Mouse (Mus musculus): Measurements from ENCODE around the gene Oaf. TPM values are rescaled to one million over a fixed set of nuclear protein-coding genes. Genes with fewer than 3 reads are reported as not detected.
A peak's percentile ranks its signal among the peaks of the same experiment; 100 is the strongest.

Gene Oaf
- polyA plus RNA-seq, 1 experiment from 2014 or later: 3.2 TPM

DNA sequence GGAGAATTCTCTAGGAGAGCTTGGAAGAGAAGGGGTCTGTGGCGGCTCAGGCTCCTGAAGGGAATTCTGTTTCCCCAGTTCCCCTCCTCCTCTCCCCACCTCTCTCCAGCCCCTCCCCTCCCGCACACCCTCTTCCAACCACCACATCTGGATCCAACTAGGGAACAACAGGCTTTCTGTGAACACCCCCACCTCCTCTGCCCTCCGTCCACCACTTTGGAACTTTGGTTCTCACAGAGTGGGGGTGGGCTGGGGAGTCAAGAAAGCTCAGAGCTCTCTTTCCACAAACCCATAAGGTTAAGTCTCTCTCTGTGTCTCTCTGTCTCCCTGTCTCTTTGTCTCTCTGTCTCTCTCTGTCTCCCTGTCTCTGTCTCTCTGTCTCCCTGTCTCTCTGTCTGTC lies 13.1 kb upstream of the Oaf start:
- Histone ChIP-seq H3K27ac (ENCODE audit: low read length) (no peak overlapping the region), H3K9me3 (replicated peaks; ENCODE audit: control insufficient read depth, low read length, poor library complexity, severe bottlenecking) (no peaks in the 10 kb centered on the region)
- 57% methylated on average over 3 of the region's 3 CpGs for WGBS

GRCm38 (mm10) chr9:43251786-43252185 lies 12.1 kb upstream of the Oaf start:
- H3K9me3 ChIP-seq (replicated peaks; ENCODE audit: control insufficient read depth, low read length, poor library complexity, severe bottlenecking): no peaks in the 10 kb centered on the region
- H3K4me1 ChIP-seq (ENCODE audit: control insufficient read depth, insufficient read depth, low read length): no peaks in the 10 kb centered on the region
- H3K4me2 ChIP-seq (ENCODE audit: low read length): no peak overlapping the region
- H3K27me3 ChIP-seq (ENCODE audit: control insufficient read depth, insufficient read depth, low read depth, low read length): no peaks in the 10 kb centered on the region
- ATAC-seq: no peak
- 99% methylated on average over 2 of the region's 2 CpGs for WGBS
- no peak overlapping the region for H3K9ac ChIP-seq (ENCODE audit: low read depth, low read length)
- H3K4me3 ChIP-seq (ENCODE audit: low read depth, low read length): no peak overlapping the region
- no peaks in the 10 kb centered on the region for H3K36me3 ChIP-seq (ENCODE audit: control insufficient read depth, insufficient read depth, low read length)
- H3K27ac ChIP-seq (ENCODE audit: low read length): no peak overlapping the region

More for the DNA sequence above, 13.1 kb upstream of the Oaf start:
- no peaks in the 10 kb centered on the region for H3K27me3 ChIP-seq (ENCODE audit: control insufficient read depth, insufficient read depth, low read depth, low read length)
- no peaks in the 10 kb centered on the region for H3K36me3 ChIP-seq (ENCODE audit: control insufficient read depth, insufficient read depth, low read length)
- no peak overlapping the region for H3K9ac ChIP-seq (ENCODE audit: low read depth, low read length)
- H3K4me2 ChIP-seq (ENCODE audit: low read length): no peak overlapping the region
- no peaks in the 10 kb centered on the region for H3K4me1 ChIP-seq (ENCODE audit: control insufficient read depth, insufficient read depth, low read length)
- no peak for ATAC-seq
- no peak overlapping the region for H3K4me3 ChIP-seq (ENCODE audit: low read depth, low read length)

- Histone ChIP-seq H3K4me3 (ENCODE audit: low read depth, low read length) (no peak overlapping the region), H3K27me3 (ENCODE audit: control insufficient read depth, insufficient read depth, low read depth, low read length) (no peaks in the 10 kb centered on the region), H3K4me1 (ENCODE audit: control insufficient read depth, insufficient read depth, low read length) (no peaks in the 10 kb centered on the region), H3K36me3 (ENCODE audit: control insufficient read depth, insufficient read depth, low read length) (no peaks in the 10 kb centered on the region), H3K9ac (ENCODE audit: low read depth, low read length) (no peak overlapping the region), H3K4me2 (ENCODE audit: low read length) (no peak overlapping the region), H3K9me3 (replicated peaks; ENCODE audit: control insufficient read depth, low read length, poor library complexity, severe bottlenecking) (no peaks in the 10 kb centered on the region), H3K27ac (ENCODE audit: low read length) (no peak overlapping the region)
- WGBS: 56% methylated on average over 10 of the region's 10 CpGs
- no peak for ATAC-seq
Measured at GRCm38 (mm10) chr9:43246738-43247180, 7.0 kb upstream of the Oaf start.

- no peak for ATAC-seq
- Histone ChIP-seq H3K4me3 (ENCODE audit: low read depth, low read length) (no peak overlapping the region), H3K9me3 (replicated peaks; ENCODE audit: control insufficient read depth, low read length, poor library complexity, severe bottlenecking) (no peaks in the 10 kb centered on the region), H3K9ac (ENCODE audit: low read depth, low read length) (no peak overlapping the region), H3K36me3 (ENCODE audit: control insufficient read depth, insufficient read depth, low read length) (no peaks in the 10 kb centered on the region), H3K4me2 (ENCODE audit: low read length) (no peak overlapping the region), H3K27me3 (ENCODE audit: control insufficient read depth, insufficient read depth, low read depth, low read length) (no peaks in the 10 kb centered on the region), H3K27ac (ENCODE audit: low read length) (no peak overlapping the region), H3K4me1 (ENCODE audit: control insufficient read depth, insufficient read depth, low read length) (no peaks in the 10 kb centered on the region)
- WGBS: 89% methylated on average over 7 of the region's 7 CpGs
Measured at GRCm38 (mm10) chr9:43245801-43246570, 6.3 kb upstream of the Oaf start.

DNA sequence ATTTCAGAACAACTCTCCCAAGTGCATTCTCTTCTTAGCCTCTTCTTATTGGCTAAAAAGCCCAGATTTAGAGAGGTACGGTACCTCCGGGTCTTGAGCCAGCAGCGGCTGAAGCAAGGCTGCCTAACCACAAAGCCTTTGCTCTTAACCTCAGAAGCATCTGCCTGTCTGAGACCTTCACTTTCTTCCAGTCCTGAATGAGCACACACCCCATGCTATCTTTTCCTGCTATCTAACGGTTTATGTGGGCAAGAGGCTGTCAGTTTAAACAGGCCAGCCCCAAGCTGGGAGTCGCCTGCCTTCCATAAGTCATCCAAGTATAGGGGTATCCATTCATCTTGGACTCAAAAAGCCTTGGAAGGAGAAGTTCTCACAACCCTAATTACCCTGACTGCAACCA lies 2.7 kb upstream of the Oaf start:
- no peak for ATAC-seq
- Histone ChIP-seq H3K9ac (ENCODE audit: low read depth, low read length) (no peak overlapping the region), H3K27me3 (ENCODE audit: control insufficient read depth, insufficient read depth, low read depth, low read length) (peaks cover 27% of the 10 kb centered on the region), H3K4me1 (ENCODE audit: control insufficient read depth, insufficient read depth, low read length) (peaks cover 8% of the 10 kb centered on the region; the same call in 1 of the 2 replicates), H3K4me2 (ENCODE audit: low read length) (no peak overlapping the region), H3K27ac (ENCODE audit: low read length) (no peak overlapping the region), H3K36me3 (ENCODE audit: control insufficient read depth, insufficient read depth, low read length) (no peaks in the 10 kb centered on the region), H3K4me3 (ENCODE audit: low read depth, low read length) (no peak overlapping the region), H3K9me3 (replicated peaks; ENCODE audit: control insufficient read depth, low read length, poor library complexity, severe bottlenecking) (no peaks in the 10 kb centered on the region)
- 84% methylated on average over 5 of the region's 5 CpGs for WGBS

DNA sequence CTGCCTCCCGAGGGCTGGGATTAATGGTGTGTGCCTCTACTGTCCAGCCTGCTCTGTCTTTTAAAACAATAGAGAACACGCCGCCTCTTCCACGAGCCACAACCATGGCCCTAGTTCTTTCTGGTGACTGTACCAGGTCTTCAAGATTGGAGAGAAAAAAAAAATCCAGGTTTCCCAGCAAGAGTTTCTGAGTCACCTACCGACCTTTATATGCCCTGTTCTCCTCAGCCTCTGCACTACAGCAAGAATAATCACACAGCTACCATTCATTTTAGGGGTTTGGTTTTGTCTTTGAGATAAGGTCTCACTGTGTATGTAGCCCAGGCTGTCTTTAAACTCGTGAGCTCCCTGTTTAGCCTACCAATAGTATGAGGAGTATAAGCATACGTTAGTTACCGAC lies 2.3 kb upstream of the Oaf start:
- Histone ChIP-seq H3K4me1 (ENCODE audit: control insufficient read depth, insufficient read depth, low read length) (peaks cover 8% of the 10 kb centered on the region; the same call in 1 of the 2 replicates), H3K9ac (ENCODE audit: low read depth, low read length) (no peak overlapping the region), H3K9me3 (replicated peaks; ENCODE audit: control insufficient read depth, low read length, poor library complexity, severe bottlenecking) (no peaks in the 10 kb centered on the region), H3K27ac (ENCODE audit: low read length) (no peak overlapping the region), H3K27me3 (ENCODE audit: control insufficient read depth, insufficient read depth, low read depth, low read length) (peaks cover 32% of the 10 kb centered on the region), H3K4me3 (ENCODE audit: low read depth, low read length) (no peak overlapping the region), H3K36me3 (ENCODE audit: control insufficient read depth, insufficient read depth, low read length) (no peaks in the 10 kb centered on the region), H3K4me2 (ENCODE audit: low read length) (no peak overlapping the region)
- 92% methylated on average over 8 of the region's 8 CpGs for WGBS
- ATAC-seq: no peak

- Histone ChIP-seq H3K4me2 (ENCODE audit: low read length) (no peak overlapping the region), H3K36me3 (ENCODE audit: control insufficient read depth, insufficient read depth, low read length) (no peaks in the 10 kb centered on the region), H3K9ac (ENCODE audit: low read depth, low read length) (no peak overlapping the region), H3K9me3 (replicated peaks; ENCODE audit: control insufficient read depth, low read length, poor library complexity, severe bottlenecking) (no peaks in the 10 kb centered on the region), H3K4me1 (ENCODE audit: control insufficient read depth, insufficient read depth, low read length) (peaks cover 8% of the 10 kb centered on the region; the same call in 1 of the 2 replicates), H3K27ac (ENCODE audit: low read length) (no peak overlapping the region), H3K27me3 (ENCODE audit: control insufficient read depth, insufficient read depth, low read depth, low read length) (peaks cover 32% of the 10 kb centered on the region), H3K4me3 (ENCODE audit: low read depth, low read length) (no peak overlapping the region)
- ATAC-seq: no peak
- 70% methylated on average over 4 of the region's 4 CpGs for WGBS
Measured at GRCm38 (mm10) chr9:43241291-43241690, 1.6 kb upstream of the Oaf start.

GRCm38 (mm10) chr9:43240594-43240900 lies 836 bp upstream of the Oaf start:
- ATAC-seq: no peak
- Histone ChIP-seq H3K27ac (ENCODE audit: low read length) (no peak overlapping the region), H3K4me3 (ENCODE audit: low read depth, low read length) (no peak overlapping the region)

DNA sequence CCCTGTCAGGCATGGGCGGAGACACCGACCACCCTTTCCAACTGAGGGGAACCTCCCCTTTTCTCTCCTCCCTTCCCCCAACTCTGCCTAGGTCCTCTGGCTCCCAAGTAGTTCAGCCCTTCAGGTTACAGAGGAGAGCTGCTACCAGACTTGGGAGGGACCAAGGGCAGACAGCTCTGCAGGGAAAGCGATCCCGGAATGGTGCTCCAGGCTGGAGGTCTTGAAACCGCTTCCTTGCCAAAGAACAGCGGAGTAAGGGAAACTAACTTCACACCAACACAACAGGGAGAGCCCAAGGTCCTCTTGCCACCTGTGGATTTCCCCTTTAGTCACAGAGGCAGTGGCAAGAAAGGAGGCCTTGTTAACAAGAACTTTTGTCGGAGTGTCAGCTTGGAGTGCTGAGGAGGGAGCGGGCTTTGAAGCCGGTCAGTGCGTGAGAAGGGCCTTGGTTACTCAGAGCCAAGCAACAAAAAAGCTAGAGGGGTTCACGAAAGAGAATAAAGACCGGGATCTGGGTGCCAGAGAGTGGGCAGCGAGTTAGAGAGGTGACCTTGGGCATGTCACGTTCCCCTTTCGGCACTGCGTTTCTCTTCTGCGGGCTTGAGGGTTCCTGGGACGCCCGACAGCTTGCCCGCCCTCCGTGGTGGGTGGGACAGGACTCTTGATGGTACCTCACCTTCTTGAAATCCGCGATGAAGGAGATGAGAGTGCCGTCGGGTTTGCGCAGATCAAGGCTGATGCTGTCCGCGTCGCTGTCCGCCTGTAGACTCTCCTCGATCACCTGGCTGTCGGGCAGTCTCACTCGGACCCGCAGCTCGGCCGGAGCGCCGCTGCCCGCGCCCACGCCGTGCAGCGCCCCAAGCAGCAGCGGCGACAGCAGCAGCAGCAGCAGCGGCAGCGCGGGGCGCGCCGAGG lies 823 bp downstream of the Oaf start:
- 3% methylated on average over 50 of the region's 51 CpGs for WGBS
- H3K27ac ChIP-seq (ENCODE audit: low read length): no peak overlapping the region
- ATAC-seq: 0 out of 2 replicates have a peak, but pooled peaks have one; percentile 25

More at GRCm38 (mm10) chr9:43240594-43240900, 836 bp upstream of the Oaf start:
- Histone ChIP-seq H3K4me2 (ENCODE audit: low read length) (0 out of 2 replicates have a peak overlapping the region, but pooled peaks have one; percentile 77), H3K9ac (ENCODE audit: low read depth, low read length) (no peak overlapping the region), H3K36me3 (ENCODE audit: control insufficient read depth, insufficient read depth, low read length) (no peaks in the 10 kb centered on the region), H3K4me1 (ENCODE audit: control insufficient read depth, insufficient read depth, low read length) (peaks cover 8% of the 10 kb centered on the region; the same call in 1 of the 2 replicates), H3K9me3 (replicated peaks; ENCODE audit: control insufficient read depth, low read length, poor library complexity, severe bottlenecking) (no peaks in the 10 kb centered on the region), H3K27me3 (ENCODE audit: control insufficient read depth, insufficient read depth, low read depth, low read length) (peaks cover 32% of the 10 kb centered on the region)
- 54% methylated on average over 2 of the region's 2 CpGs for WGBS

More for the DNA sequence above, 823 bp downstream of the Oaf start:
- Histone ChIP-seq H3K4me1 (ENCODE audit: control insufficient read depth, insufficient read depth, low read length) (peaks cover 8% of the 10 kb centered on the region; the same call in 1 of the 2 replicates), H3K27me3 (ENCODE audit: control insufficient read depth, insufficient read depth, low read depth, low read length) (peaks cover 32% of the 10 kb centered on the region), H3K9me3 (replicated peaks; ENCODE audit: control insufficient read depth, low read length, poor library complexity, severe bottlenecking) (no peaks in the 10 kb centered on the region), H3K4me2 (ENCODE audit: low read length) (peak overlapping the region; percentile 77), H3K4me3 (ENCODE audit: low read depth, low read length) (peak overlapping the region; percentile 50), H3K9ac (ENCODE audit: low read depth, low read length) (peak overlapping the region; percentile 57), H3K36me3 (ENCODE audit: control insufficient read depth, insufficient read depth, low read length) (no peaks in the 10 kb centered on the region)

Data from midbrain, embryonic 16.5 days (tissue).